Mouse (Mus musculus) neural tube, embryonic 15.5 days (tissue): ENCODE measurements around the gene Gabpb1. TPM values are rescaled to one million over a fixed set of nuclear protein-coding genes. Genes with fewer than 3 reads are reported as not detected.

ENCODE experiments used
- ATAC-seq: fragments of 200-750 bp; cut with Nextera tagmentation; 2 replicates; pipeline ENCODE4 v1.8.0; 2017; ENCODE audit warnings: mild to moderate bottlenecking, moderate TSS enrichment, moderate library complexity; ENCODE audit not compliant: low FRiP score
- H3K27ac ChIP-seq: fragments of 300-500 bp; sonication (generic); replicated peaks from 2 replicates; pipeline ENCODE4 v1.5.1; 2015; ENCODE audit warnings: mild to moderate bottlenecking, inconsistent platforms
- H3K27me3 ChIP-seq: fragments of 300-500 bp; sonication (generic); replicated peaks from 2 replicates; pipeline ENCODE4 v1.6.1; 2015; ENCODE audit warnings: inconsistent platforms
- H3K36me3 ChIP-seq: fragments of 300-500 bp; sonication (generic); 2 replicates; pipeline ENCODE4 v1.6.1; 2015; ENCODE audit warnings: inconsistent platforms
- H3K4me1 ChIP-seq: fragments of 300-500 bp; sonication (generic); 2 replicates; pipeline ENCODE4 v1.6.1; 2015; ENCODE audit warnings: inconsistent platforms
- H3K4me2 ChIP-seq: fragments of 300-500 bp; sonication (generic); 2 replicates; pipeline ENCODE4 v1.6.1; 2015; ENCODE audit warnings: inconsistent platforms, mild to moderate bottlenecking, moderate library complexity
- H3K4me3 ChIP-seq: fragments of 300-500 bp; sonication (generic); replicated peaks from 2 replicates; pipeline ENCODE4 v1.5.1; 2015; ENCODE audit warnings: mild to moderate bottlenecking, inconsistent platforms
- H3K9ac ChIP-seq: fragments of 300-500 bp; sonication (generic); replicated peaks from 2 replicates; pipeline ENCODE4 v1.6.1; 2015; ENCODE audit warnings: mild to moderate bottlenecking, inconsistent platforms
- H3K9me3 ChIP-seq: fragments of 300-500 bp; sonication (generic); replicated peaks from 2 replicates; pipeline ENCODE4 v1.6.1; 2016; ENCODE audit warnings: inconsistent platforms
- WGBS: fragments of 180-500 bp; shearing (Covaris S2); methylation state at CpG from one replicate; pipeline ENCODE4 v1.1.7; 2015; ENCODE audit warnings: mixed read lengths; 5-methylcytosine and 5-hydroxymethylcytosine counted together
- polyA plus RNA-seq: library from polyadenylated mRNA; unstranded; fragments of >200 nt; fragmentation: Nextera tagmentation; extraction: Ambion mirVana; gene quantifications from 2 replicates; pipeline ENCODE4 v1.2.1, GENCODE M21; 2015

The Gabpb1 gene
- polyA plus RNA-seq, 1 experiment from 2014 or later: 37.1 TPM

DNA sequence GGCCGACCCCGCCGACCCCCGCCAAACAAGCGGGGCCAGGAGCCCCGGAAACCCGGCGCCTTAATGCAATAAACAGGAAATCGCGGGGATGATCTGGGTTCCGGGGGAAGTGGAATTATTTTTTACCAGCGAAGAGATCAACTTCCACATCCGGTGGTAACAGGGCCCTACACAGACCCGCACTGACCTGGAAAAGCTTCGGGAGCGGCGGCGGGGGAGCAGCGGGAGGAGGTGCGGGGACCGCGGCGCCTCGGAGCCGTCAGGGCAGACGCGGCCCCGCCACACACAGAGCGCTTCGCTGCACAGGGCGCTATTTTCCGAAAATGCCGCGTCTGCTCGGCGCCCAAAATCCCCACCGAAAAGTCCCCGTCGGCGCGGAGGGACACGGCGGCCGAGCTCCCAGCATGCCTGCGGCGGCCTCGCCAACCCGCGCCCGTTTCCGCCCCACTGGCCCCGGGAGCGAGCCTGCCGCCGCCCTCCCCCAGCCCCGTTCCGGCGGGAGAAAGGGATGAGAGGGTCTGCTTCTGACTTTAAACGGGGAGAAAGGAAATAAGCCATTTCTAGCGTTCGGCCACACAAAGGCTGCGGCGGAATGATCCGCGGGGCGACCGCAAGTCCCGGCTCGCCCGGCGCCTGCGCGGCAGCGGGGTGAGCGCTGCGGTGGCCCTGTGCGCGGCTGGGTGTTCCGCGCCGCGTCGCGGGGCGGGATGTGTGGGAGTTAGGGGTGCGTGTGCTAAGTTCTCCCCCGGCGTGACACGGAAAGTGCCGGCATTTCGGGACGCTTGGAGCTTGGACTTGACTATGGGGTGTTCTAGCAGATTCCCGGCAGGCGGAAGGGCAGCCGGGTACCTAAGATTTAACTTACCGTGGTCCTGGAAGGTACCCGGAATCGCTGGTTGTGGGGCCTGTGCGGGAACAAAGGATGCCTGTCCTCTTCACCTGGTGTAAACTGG, 692 bp downstream of the Gabpb1 start:
- WGBS: under 1% methylated on average over 98 of the region's 99 CpGs
- H3K4me2 ChIP-seq: peak overlapping the region; percentile 63
- peak overlapping the region; percentile 100 for H3K27ac ChIP-seq
- H3K4me3 ChIP-seq: peak overlapping the region; percentile 92
- peak overlapping the region; percentile 98 for H3K9ac ChIP-seq
- no peaks in the 10 kb centered on the region; the same call in 1 of the 2 replicates for H3K36me3 ChIP-seq
- no peaks in the 10 kb centered on the region for H3K27me3 ChIP-seq
- peaks cover 41% of the 10 kb centered on the region for H3K4me1 ChIP-seq
- peak; percentile 95 for ATAC-seq
- H3K9me3 ChIP-seq: no peaks in the 10 kb centered on the region

DNA sequence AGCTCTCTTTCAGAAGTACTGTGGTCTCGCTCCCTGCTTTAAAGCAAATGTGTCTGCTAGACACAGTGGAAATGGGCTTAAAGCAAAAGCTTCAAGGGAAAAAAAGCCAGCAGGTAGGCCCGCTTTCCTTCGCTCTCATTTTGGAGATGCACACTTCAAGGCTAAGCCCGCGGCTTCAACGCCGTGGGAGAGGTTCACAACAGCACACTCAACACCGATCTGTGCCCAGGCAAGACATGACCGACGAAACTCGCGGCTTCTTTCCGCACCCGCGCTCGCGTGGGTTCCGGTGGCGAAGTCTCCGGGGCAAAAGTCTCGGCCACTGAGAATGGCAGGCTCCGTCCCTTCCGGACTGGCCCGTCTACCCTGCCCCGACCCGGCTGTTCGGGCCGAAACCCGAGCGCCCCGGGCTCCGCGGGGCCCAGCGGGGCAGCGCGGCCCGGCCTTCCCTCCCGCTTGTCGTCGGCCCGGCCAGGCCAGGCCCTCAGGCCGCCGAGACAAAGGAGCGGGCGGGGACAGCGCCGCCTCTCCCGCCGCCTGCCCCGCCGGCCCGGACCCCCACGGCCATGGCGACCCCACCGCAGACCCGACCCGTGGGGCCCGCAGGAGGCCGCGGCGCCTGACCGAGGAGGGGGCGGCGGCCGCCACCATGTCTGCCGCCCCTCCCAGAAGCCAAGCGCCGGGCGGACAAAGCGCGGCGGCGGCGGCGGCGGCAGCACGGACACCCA, 1.5 kb downstream of the Gabpb1 start:
- Histone ChIP-seq H3K27me3 (no peaks in the 10 kb centered on the region), H3K9ac (peak overlapping the region; percentile 98), H3K4me2 (peak overlapping the region; percentile 63), H3K4me1 (peaks cover 41% of the 10 kb centered on the region), H3K36me3 (no peaks in the 10 kb centered on the region), H3K27ac (peak overlapping the region; percentile 100), H3K4me3 (peak overlapping the region; percentile 92), H3K9me3 (no peaks in the 10 kb centered on the region)
- ATAC-seq: peak; percentile 68; the same call in 1 of the 2 replicates
- WGBS: under 1% methylated on average over 61 of the region's 77 CpGs

DNA sequence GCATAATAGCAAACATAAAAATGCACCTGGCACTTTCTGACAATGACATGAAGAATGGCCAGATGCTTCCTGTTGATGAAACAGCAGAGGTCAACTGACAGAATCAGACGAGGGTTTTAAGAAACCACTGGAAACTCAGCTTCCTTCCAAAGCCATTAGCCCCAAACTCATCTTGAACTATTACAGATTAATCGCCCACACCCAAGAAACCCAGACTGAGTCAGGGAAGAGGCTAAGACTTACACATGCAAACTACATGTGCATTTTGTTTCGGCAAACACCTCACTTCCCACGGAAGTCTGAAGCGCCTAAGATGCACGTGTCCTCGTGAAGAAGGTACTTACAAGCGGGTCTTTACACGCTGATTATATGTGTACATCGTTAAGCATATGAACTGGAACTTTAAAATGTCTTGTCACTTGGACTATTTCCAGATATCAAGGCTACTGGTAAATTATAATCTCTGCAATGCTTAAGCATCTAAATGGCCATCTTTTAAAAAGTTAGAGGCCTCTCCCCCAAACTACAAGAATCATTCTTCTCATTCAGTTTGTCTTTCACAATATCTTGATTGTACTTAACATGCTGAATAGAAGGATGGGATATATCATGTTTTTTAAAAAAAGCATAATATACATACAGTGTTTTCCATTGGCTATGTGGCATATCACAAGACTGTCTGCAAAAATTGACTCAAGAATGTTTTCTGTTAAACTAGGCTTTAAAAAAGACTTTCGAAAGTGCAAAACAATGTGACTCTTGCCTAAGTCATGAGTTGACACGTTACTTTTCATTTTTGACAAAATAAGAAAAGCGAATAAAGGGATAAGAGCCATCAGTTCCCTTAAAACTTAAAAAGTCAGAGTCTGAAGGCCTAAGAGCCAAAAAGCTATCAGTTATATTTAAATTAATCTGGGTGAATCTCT, 2.6 kb downstream of the Gabpb1 start:
- H3K27ac ChIP-seq: no peak overlapping the region
- H3K4me1 ChIP-seq: peaks cover 41% of the 10 kb centered on the region
- H3K4me3 ChIP-seq: peak overlapping the region; percentile 92
- H3K9me3 ChIP-seq: no peaks in the 10 kb centered on the region
- no peaks in the 10 kb centered on the region for H3K27me3 ChIP-seq
- no peak for ATAC-seq
- peak overlapping the region; percentile 63 for H3K4me2 ChIP-seq
- no peaks in the 10 kb centered on the region for H3K36me3 ChIP-seq
- peak overlapping the region; percentile 98; the same call in 1 of the 2 replicates for H3K9ac ChIP-seq
- WGBS: 67% methylated on average over 13 of the region's 13 CpGs

GRCm38 (mm10) chr2:126668621-126669252, 7.4 kb downstream of the Gabpb1 start:
- Histone ChIP-seq H3K36me3 (no peaks in the 10 kb centered on the region), H3K4me1 (peaks cover 19% of the 10 kb centered on the region), H3K4me3 (no peak overlapping the region), H3K27me3 (no peaks in the 10 kb centered on the region), H3K9ac (no peak overlapping the region), H3K27ac (no peak overlapping the region), H3K9me3 (no peaks in the 10 kb centered on the region), H3K4me2 (no peak overlapping the region)
- no peak for ATAC-seq
- 96% methylated on average over 5 of the region's 5 CpGs for WGBS

- no peaks in the 10 kb centered on the region for H3K36me3 ChIP-seq
- 93% methylated on average over 3 of the region's 3 CpGs for WGBS
- no peak overlapping the region for H3K27ac ChIP-seq
- no peak overlapping the region for H3K4me2 ChIP-seq
- no peaks in the 10 kb centered on the region for H3K9me3 ChIP-seq
- H3K27me3 ChIP-seq: no peaks in the 10 kb centered on the region
- H3K4me1 ChIP-seq: no peaks in the 10 kb centered on the region
- no peak overlapping the region for H3K4me3 ChIP-seq
- no peak for ATAC-seq
- no peak overlapping the region for H3K9ac ChIP-seq
These were observed 10.2 kb downstream of the Gabpb1 start for GRCm38 (mm10) chr2:126665984-126666383.

- Histone ChIP-seq H3K27ac (no peak overlapping the region), H3K4me3 (no peak overlapping the region), H3K36me3 (no peaks in the 10 kb centered on the region), H3K27me3 (no peaks in the 10 kb centered on the region), H3K4me2 (no peak overlapping the region), H3K4me1 (no peaks in the 10 kb centered on the region), H3K9me3 (no peaks in the 10 kb centered on the region), H3K9ac (no peak overlapping the region)
- 62% methylated on average over 4 of the region's 4 CpGs for WGBS
- no peak for ATAC-seq
These were observed 12.7 kb downstream of the Gabpb1 start for GRCm38 (mm10) chr2:126663481-126663880.

DNA sequence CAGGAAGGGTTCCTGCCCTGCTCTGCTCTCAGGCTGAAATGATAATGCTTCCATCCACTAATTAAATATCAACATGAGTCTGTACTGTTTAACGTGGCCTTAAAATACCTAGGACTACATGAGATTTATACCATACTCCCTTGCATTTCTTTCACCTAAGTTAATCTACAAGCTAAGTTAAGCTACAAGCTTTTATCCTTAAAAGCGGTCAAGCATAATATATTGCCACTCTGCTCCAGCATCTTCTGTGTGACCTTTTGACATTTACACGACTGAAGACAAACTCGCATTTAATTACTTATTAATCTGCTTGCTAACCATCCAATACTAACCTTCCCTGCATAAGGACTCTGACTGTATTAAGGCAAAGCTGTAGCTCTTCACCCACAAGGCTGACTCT, 23.2 kb downstream of the Gabpb1 start:
- Histone ChIP-seq H3K9ac (no peak overlapping the region), H3K36me3 (peaks cover 32% of the 10 kb centered on the region), H3K9me3 (no peaks in the 10 kb centered on the region), H3K4me3 (no peak overlapping the region), H3K4me1 (no peaks in the 10 kb centered on the region), H3K4me2 (no peak overlapping the region), H3K27me3 (no peaks in the 10 kb centered on the region), H3K27ac (no peak overlapping the region)
- WGBS: 82% methylated on average over 4 of the region's 4 CpGs
- ATAC-seq: no peak

DNA sequence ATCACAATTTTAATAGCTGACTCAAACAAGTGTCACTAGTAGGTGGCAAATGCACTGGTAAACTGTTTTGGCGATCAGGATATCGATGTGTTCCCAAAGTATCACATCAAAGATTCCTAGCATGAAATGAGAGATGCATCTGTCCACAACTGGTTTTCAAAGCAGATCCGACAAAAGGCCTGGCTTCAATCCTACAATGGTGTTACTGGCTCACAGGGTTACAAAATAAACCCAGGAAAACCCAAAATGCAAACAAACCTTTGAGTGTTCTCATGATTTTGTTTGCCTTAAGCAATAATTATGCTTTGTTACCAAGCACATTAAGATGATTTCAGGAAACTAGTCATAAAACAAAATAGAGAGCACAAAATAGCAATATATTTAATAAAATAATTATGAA, 28.4 kb downstream of the Gabpb1 start:
- H3K9ac ChIP-seq: no peak overlapping the region
- no peak overlapping the region for H3K4me2 ChIP-seq
- H3K4me1 ChIP-seq: no peaks in the 10 kb centered on the region
- no peaks in the 10 kb centered on the region for H3K27me3 ChIP-seq
- no peak overlapping the region for H3K4me3 ChIP-seq
- H3K27ac ChIP-seq: no peak overlapping the region
- peaks cover 58% of the 10 kb centered on the region for H3K36me3 ChIP-seq
- ATAC-seq: no peak
- WGBS: 93% methylated on average over 3 of the region's 3 CpGs
- H3K9me3 ChIP-seq: no peaks in the 10 kb centered on the region

- H3K4me2 ChIP-seq: no peak overlapping the region
- peaks cover 53% of the 10 kb centered on the region for H3K36me3 ChIP-seq
- H3K4me3 ChIP-seq: no peak overlapping the region
- H3K27me3 ChIP-seq: no peaks in the 10 kb centered on the region
- ATAC-seq: no peak
- H3K27ac ChIP-seq: no peak overlapping the region
- H3K9ac ChIP-seq: no peak overlapping the region
- WGBS: 98% methylated on average over 5 of the region's 5 CpGs
- no peaks in the 10 kb centered on the region for H3K4me1 ChIP-seq
- no peaks in the 10 kb centered on the region for H3K9me3 ChIP-seq
These were observed 29.7 kb downstream of the Gabpb1 start for GRCm38 (mm10) chr2:126646461-126646860.

DNA sequence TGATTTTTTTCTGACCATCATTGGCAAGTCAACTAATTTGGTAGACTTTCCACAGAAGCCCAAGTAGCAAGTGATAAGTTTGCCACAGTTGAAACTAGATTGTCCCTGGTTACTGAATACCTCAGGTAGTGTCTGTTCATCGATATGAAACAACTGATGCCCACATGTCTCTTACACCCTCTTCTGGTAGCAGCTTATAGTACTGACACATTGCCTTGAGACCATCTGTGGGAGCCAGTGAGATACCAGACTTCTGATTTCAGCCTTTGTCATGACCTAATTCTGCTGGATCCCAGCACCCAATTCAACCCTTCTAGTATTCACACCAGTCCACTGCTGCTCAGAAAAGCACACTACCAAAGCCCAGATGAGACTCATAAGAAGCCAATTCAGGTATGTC, 31.4 kb downstream of the Gabpb1 start:
- H3K4me2 ChIP-seq: no peak overlapping the region
- no peak overlapping the region for H3K4me3 ChIP-seq
- no peaks in the 10 kb centered on the region for H3K9me3 ChIP-seq
- ATAC-seq: no peak
- no peaks in the 10 kb centered on the region for H3K27me3 ChIP-seq
- no peaks in the 10 kb centered on the region for H3K4me1 ChIP-seq
- no peak overlapping the region for H3K9ac ChIP-seq
- H3K27ac ChIP-seq: no peak overlapping the region
- peaks cover 57% of the 10 kb centered on the region for H3K36me3 ChIP-seq
- 98% methylated on average over 1 of the region's 1 CpGs for WGBS

DNA sequence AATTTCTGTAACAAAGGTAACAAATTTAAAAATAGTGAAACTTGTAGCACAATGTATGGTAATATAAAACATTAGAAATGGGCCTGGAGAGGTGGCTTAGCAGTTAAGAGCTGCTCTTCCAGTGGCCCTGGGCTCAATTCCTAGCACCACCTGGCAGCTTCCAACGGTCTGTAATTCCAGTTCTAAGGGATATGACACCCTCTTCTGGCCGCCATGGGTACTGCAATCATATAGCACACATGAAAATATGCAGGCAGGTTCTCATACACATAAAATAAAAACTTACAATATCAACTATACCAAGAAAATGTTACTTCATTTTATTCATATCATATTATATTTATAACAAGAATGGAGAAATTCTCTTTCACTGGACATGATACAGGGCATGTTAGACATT, 35.8 kb downstream of the Gabpb1 start:
- H3K9me3 ChIP-seq: no peaks in the 10 kb centered on the region
- no peak overlapping the region for H3K9ac ChIP-seq
- H3K27me3 ChIP-seq: no peaks in the 10 kb centered on the region
- no peak for ATAC-seq
- 93% methylated on average over 2 of the region's 2 CpGs for WGBS
- H3K4me1 ChIP-seq: no peaks in the 10 kb centered on the region
- H3K4me2 ChIP-seq: no peak overlapping the region
- H3K36me3 ChIP-seq: peaks cover 45% of the 10 kb centered on the region
- no peak overlapping the region for H3K4me3 ChIP-seq
- no peak overlapping the region for H3K27ac ChIP-seq
